Mouse (Mus musculus): ENCODE measurements around the gene Heatr6.

- TF ChIP-seq POLR2A (IDR thresholded peaks at IDR 0.05; ENCODE audit: borderline replicate concordance, insufficient read depth, low read length) (no peak), CTCF (IDR thresholded peaks at IDR 0.05; ENCODE audit: borderline replicate concordance, insufficient read depth, low read depth, low read length) (no peak)
Measured at GRCm38 (mm10) chr11:83720766-83721165, 32.7 kb upstream of the Heatr6 start.
